ENCODE assay signal across 27 mouse cellular contexts in genomic region chr15:100216173-100216572, GRCm38 (mm10). TPM values are rescaled to one million over a fixed set of nuclear protein-coding genes. Genes with fewer than 3 reads are reported as not detected.
DNase-seq lines count a peak whose midpoint lies in the region; ATAC-seq and TF ChIP-seq lines count a peak whose summit lies in the region.
"Had no signal": no experiment of that assay in that cellular context is flagged by ENCODE, and none has a peak within 500 bp of the region (broad histone marks: within the 10 kb centered on the region; RNA-seq: fewer than 3 reads in every experiment).

No protein-coding gene starts in this region.

- H3K4me3 ChIP-seq in lung, adult 2 months (replicated peaks; ENCODE audit: extremely low read depth, low read depth, low read length): no peak overlapping the region
- H3K4me3 ChIP-seq in cortical plate, adult 2 months (ENCODE audit: insufficient read depth, low read length): no peak overlapping the region
- H3K4me3 ChIP-seq in cerebellum, adult 2 months (replicated peaks; ENCODE audit: insufficient read depth, low read depth, low read length): no peak overlapping the region
- H3K4me3 ChIP-seq: embryonic facial prominence, embryonic 10.5 days; forebrain, embryonic 10.5 days; hindbrain, embryonic 15.5 days; limb, embryonic 10.5 days; megakaryocyte, embryonic 14.5 days; myocyte; neural tube, embryonic 13.5 days; stomach, embryonic 15.5 days had no signal

- H3K4me1 ChIP-seq in lung, adult 2 months (ENCODE audit: control insufficient read depth, insufficient read depth, low read length): peaks cover 2% of the 10 kb centered on the region; the same call in 1 of the 2 replicates
- peaks cover 4% of the 10 kb centered on the region; the same call in 1 of the 2 replicates for H3K4me1 ChIP-seq in cortical plate, adult 2 months (ENCODE audit: control insufficient read depth, insufficient read depth, low read length)
- H3K4me1 ChIP-seq in cerebellum, adult 2 months (ENCODE audit: control insufficient read depth, insufficient read depth, low read length): peaks cover 3% of the 10 kb centered on the region
- H3K4me1 ChIP-seq: forebrain, embryonic 10.5 days; hindbrain, embryonic 15.5 days; neural tube, embryonic 13.5 days; stomach, embryonic 15.5 days had no signal

- WGBS in lung, adult 2 months: 83% methylated on average over 9 of the region's 9 CpGs
- 82% methylated on average over 9 of the region's 9 CpGs for WGBS in cerebellum, adult 2 months

- H3K27me3 ChIP-seq in cerebellum, adult 2 months (ENCODE audit: control insufficient read depth, insufficient read depth, low read length): no peaks in the 10 kb centered on the region
- H3K27me3 ChIP-seq: hindbrain, embryonic 15.5 days; megakaryocyte, embryonic 14.5 days; neural tube, embryonic 13.5 days; stomach, embryonic 15.5 days had no signal

- peak; percentile 59 for DNase-seq in layer of hippocampus, adult 11-12 months (ENCODE audit: low spot score)
- no peak for DNase-seq in layer of hippocampus, postnatal 25 days (ENCODE audit: extremely low spot score in 1 of 2, low spot score in 1 of 2)
- peak; percentile 24 for DNase-seq in lung, postnatal 25 days (ENCODE audit: low spot score)
- no peak for DNase-seq in lung, adult 2 months
- DNase-seq in monocyte, adult 2 months (ENCODE audit: low read depth in 1 of 2, low spot score in 2 of 2): peak; percentile 28 to 41
- no peak for DNase-seq in cerebellum, adult 2 months
- DNase-seq: adrenal gland, postnatal 36 days; cerebellum, adult 8-10 months; gastrocnemius, postnatal 36 days; kidney, adult 2 months; liver; midbrain, embryonic 14.5 days; right cerebral cortex, adult 18-20 months; right cerebral cortex, postnatal 4 days had no signal

- TF ChIP-seq POLR2A in lung, adult 2 months (IDR thresholded peaks at IDR 0.05; ENCODE audit: borderline replicate concordance, extremely low read depth, low read depth, low read length): no peak
- no peak for TF ChIP-seq POLR2A in cortical plate, adult 2 months (IDR thresholded peaks at IDR 0.05; ENCODE audit: extremely low read depth, insufficient read depth, low read length)
- TF ChIP-seq POLR2A in cerebellum, adult 2 months (IDR thresholded peaks at IDR 0.05; ENCODE audit: borderline replicate concordance, insufficient read depth, low read length): no peak

- no peak for ATAC-seq in cerebellum, adult (ENCODE audit: insufficient number of reproducible peaks, low FRiP score, low TSS enrichment)
- ATAC-seq: CD4-positive, CD25-positive, alpha-beta regulatory T cell, adult 4 months; forebrain, embryonic 16.5 days had no signal

- H3K27ac ChIP-seq in cortical plate, adult 2 months (ENCODE audit: insufficient read depth, low read length): 0 out of 2 replicates have a peak overlapping the region, but pooled peaks have one; percentile 67
- H3K27ac ChIP-seq in cerebellum, adult 2 months (ENCODE audit: insufficient read depth, low read length): no peak overlapping the region
- H3K27ac ChIP-seq: embryonic facial prominence, embryonic 10.5 days; forebrain, embryonic 10.5 days; hindbrain, embryonic 15.5 days; kidney, postnatal 0 days; limb, embryonic 10.5 days; neural tube, embryonic 13.5 days; stomach, embryonic 15.5 days had no signal

- no peak for TF ChIP-seq CTCF in lung, adult 2 months (IDR thresholded peaks at IDR 0.05; ENCODE audit: insufficient read depth, low read length)
- no peak for TF ChIP-seq CTCF in cortical plate, adult 2 months (IDR thresholded peaks at IDR 0.05; ENCODE audit: extremely low read depth, insufficient read depth, low read length)
- no peak for TF ChIP-seq CTCF in cerebellum, adult 2 months (IDR thresholded peaks at IDR 0.05; ENCODE audit: borderline replicate concordance, insufficient read depth, low read depth, low read length)

RNA-seq across cellular contexts. Expression of gene Atf1, which starts 11.4 kb away (rescaled TPM):
- total RNA-seq in layer of hippocampus, postnatal 25 days (2021): 10 to 100 TPM; 19.3 to 24.3 TPM
- polyA plus RNA-seq in lung, adult 2 months (2012; rRNA removed): 40.8 and 45.7 TPM in 2 replicates
- 13.4 and 14.3 TPM in 2 replicates for polyA plus RNA-seq in cortical plate, adult 2 months (2012; rRNA removed)
- 16.8 and 18.4 TPM in 2 replicates for polyA plus RNA-seq in cerebellum, adult 2 months (2012; rRNA removed)

Comparison
In these comparisons a context has a peak if more than half of its experiments do, and no peak if none do; other contexts are left out.
1. DNase-seq: peak in layer of hippocampus, adult 11-12 months (single experiment), lung, postnatal 25 days (single experiment) and monocyte, adult 2 months (2 of 2); none in layer of hippocampus, postnatal 25 days (0 of 2), lung, adult 2 months (single experiment) and cerebellum, adult 2 months (0 of 2).